8 mouse cellular contexts compared by ENCODE assay signal in the genomic region with DNA sequence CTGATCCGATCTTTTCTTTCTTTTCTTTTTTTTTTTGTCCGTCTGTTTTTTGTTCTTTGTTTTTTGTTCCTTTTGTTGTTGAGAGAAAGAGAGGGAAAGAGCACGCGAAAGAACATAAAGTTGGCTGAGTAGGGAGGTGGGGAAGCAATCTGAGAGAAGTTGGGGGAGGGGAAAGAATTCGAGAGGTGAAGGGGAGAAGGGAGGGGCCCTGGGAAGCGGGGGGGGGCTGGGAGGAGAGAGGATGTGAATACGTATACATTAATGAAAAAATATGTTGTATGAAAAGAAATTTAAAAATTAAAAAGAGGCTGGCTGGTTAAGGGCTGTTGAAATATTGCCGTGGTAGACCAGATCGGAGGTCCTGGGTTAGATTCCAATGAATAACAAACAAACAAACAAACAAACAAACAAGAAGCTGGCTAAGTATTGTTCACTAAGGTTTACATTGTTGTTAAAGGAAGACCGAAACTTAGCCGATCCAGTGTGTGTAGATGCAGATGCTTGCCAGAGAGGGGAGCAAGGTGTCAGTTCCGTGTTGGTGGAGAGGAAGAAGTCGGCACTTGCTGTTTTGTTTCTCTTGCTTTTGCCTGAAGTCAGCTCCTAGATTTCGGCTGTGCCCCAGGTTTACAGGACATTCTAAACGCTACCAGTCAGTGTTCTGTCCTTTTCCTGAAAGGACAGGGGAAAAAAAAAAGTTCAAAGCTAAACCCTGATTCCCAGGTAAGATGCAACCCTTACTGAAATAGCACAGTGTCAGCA.
DNase-seq lines count a peak whose midpoint lies in the region; ATAC-seq and TF ChIP-seq lines count a peak whose summit lies in the region.

No protein-coding gene starts in this region.

- no peaks in the 10 kb centered on the region for H3K36me3 ChIP-seq in spleen, adult 2 months (ENCODE audit: control insufficient read depth, insufficient read depth, low read length)
- H3K36me3 ChIP-seq in embryonic facial prominence, embryonic 12.5 days: no peaks in the 10 kb centered on the region
- no peaks in the 10 kb centered on the region for H3K36me3 ChIP-seq in hindbrain, embryonic 12.5 days
- H3K36me3 ChIP-seq in liver, embryonic 13.5 days: no peaks in the 10 kb centered on the region
- no peaks in the 10 kb centered on the region for H3K36me3 ChIP-seq in neural tube, embryonic 12.5 days

- no peaks in the 10 kb centered on the region for H3K27me3 ChIP-seq in spleen, adult 2 months (ENCODE audit: control insufficient read depth, insufficient read depth, low read length)
- H3K27me3 ChIP-seq in embryonic facial prominence, embryonic 12.5 days: no peaks in the 10 kb centered on the region
- no peaks in the 10 kb centered on the region for H3K27me3 ChIP-seq in hindbrain, embryonic 12.5 days
- H3K27me3 ChIP-seq in liver, embryonic 13.5 days: no peaks in the 10 kb centered on the region
- no peaks in the 10 kb centered on the region for H3K27me3 ChIP-seq in neural tube, embryonic 12.5 days (replicated peaks)

- no peak for TF ChIP-seq CTCF in spleen, adult 2 months (IDR thresholded peaks at IDR 0.05; ENCODE audit: extremely low read depth, insufficient read depth, insufficient read length, insufficient replicate concordance)

- H3K4me1 ChIP-seq in spleen, adult 2 months (ENCODE audit: control insufficient read depth, insufficient read depth, insufficient read length): no peaks in the 10 kb centered on the region
- H3K4me1 ChIP-seq in embryonic facial prominence, embryonic 12.5 days: no peaks in the 10 kb centered on the region
- no peaks in the 10 kb centered on the region for H3K4me1 ChIP-seq in hindbrain, embryonic 12.5 days
- no peaks in the 10 kb centered on the region for H3K4me1 ChIP-seq in liver, embryonic 13.5 days (replicated peaks)
- H3K4me1 ChIP-seq in neural tube, embryonic 12.5 days: no peaks in the 10 kb centered on the region

- H3K4me3 ChIP-seq in spleen, adult 2 months (ENCODE audit: extremely low read depth, insufficient read depth, insufficient read length): peak overlapping the region; percentile 12; the same call in 1 of the 2 replicates
- H3K4me3 ChIP-seq in embryonic facial prominence, embryonic 12.5 days: peak overlapping the region; percentile 22
- peak overlapping the region; percentile 10 for H3K4me3 ChIP-seq in hindbrain, embryonic 12.5 days
- 0 out of 2 replicates have a peak overlapping the region, but pooled peaks have one; percentile 16 for H3K4me3 ChIP-seq in liver, embryonic 13.5 days (replicated peaks)
- peak overlapping the region; percentile 16; the same call in 1 of the 2 replicates for H3K4me3 ChIP-seq in neural tube, embryonic 12.5 days

- DNase-seq in spleen, adult 2 months (ENCODE audit: low read depth in 1 of 2, low spot score in 2 of 2): peak; percentile 3 to 27
- no peak for DNase-seq in spleen, postnatal 14 days (ENCODE audit: low spot score in 2 of 2)
- no peak for DNase-seq in liver, embryonic 13.5 days
- DNase-seq in urinary bladder, adult 18-20 months (ENCODE audit: low spot score in 2 of 2): no peak

- H3K27ac ChIP-seq in spleen, adult 2 months (ENCODE audit: insufficient read depth, low read length): peak overlapping the region; percentile 47; the same call in 1 of the 2 replicates
- H3K27ac ChIP-seq in embryonic facial prominence, embryonic 12.5 days: no peak overlapping the region
- peak overlapping the region; percentile 66 for H3K27ac ChIP-seq in hindbrain, embryonic 12.5 days
- H3K27ac ChIP-seq in liver, embryonic 13.5 days: no peak overlapping the region
- H3K27ac ChIP-seq in neural tube, embryonic 12.5 days: no peak overlapping the region

- ATAC-seq in embryonic facial prominence, embryonic 12.5 days (ENCODE audit: insufficient number of reproducible peaks, insufficient read depth, low FRiP score, low TSS enrichment): no peak
- ATAC-seq in hindbrain, embryonic 12.5 days (ENCODE audit: low FRiP score): no peak
- no peak for ATAC-seq in liver, embryonic 13.5 days (ENCODE audit: low read depth)
- peak; percentile 18; the same call in 1 of the 2 replicates for ATAC-seq in neural tube, embryonic 12.5 days (ENCODE audit: low FRiP score, low read depth)
- no peak for ATAC-seq in monocyte, adult 5-6 weeks (replicated peaks; ENCODE audit: insufficient number of reproducible peaks, low FRiP score, low TSS enrichment, poor library complexity, severe bottlenecking)

- TF ChIP-seq POLR2A in spleen, adult 2 months (IDR thresholded peaks at IDR 0.05; ENCODE audit: low read depth, low read length): no peak

- no peak overlapping the region for H3K9ac ChIP-seq in embryonic facial prominence, embryonic 12.5 days
- no peak overlapping the region for H3K9ac ChIP-seq in hindbrain, embryonic 12.5 days
- no peak overlapping the region for H3K9ac ChIP-seq in liver, embryonic 13.5 days
- H3K9ac ChIP-seq in neural tube, embryonic 12.5 days: no peak overlapping the region

- peak overlapping the region; percentile 47 for H3K4me2 ChIP-seq in embryonic facial prominence, embryonic 12.5 days (replicated peaks)
- H3K4me2 ChIP-seq in hindbrain, embryonic 12.5 days (replicated peaks): peak overlapping the region; percentile 44
- H3K4me2 ChIP-seq in liver, embryonic 13.5 days: peak overlapping the region; percentile 48
- peak overlapping the region; percentile 51 for H3K4me2 ChIP-seq in neural tube, embryonic 12.5 days (replicated peaks)

- H3K9me3 ChIP-seq in embryonic facial prominence, embryonic 12.5 days: no peaks in the 10 kb centered on the region
- H3K9me3 ChIP-seq in hindbrain, embryonic 12.5 days (replicated peaks): no peaks in the 10 kb centered on the region
- H3K9me3 ChIP-seq in liver, embryonic 13.5 days (replicated peaks): no peaks in the 10 kb centered on the region
- H3K9me3 ChIP-seq in neural tube, embryonic 12.5 days: no peaks in the 10 kb centered on the region

- WGBS in spleen, adult 2 months: 23% methylated on average over 15 of the region's 15 CpGs
- WGBS in embryonic facial prominence, embryonic 12.5 days: 24% methylated on average over 15 of the region's 15 CpGs
- WGBS in hindbrain, embryonic 12.5 days: 16% methylated on average over 14 of the region's 15 CpGs
- 16% methylated on average over 14 of the region's 15 CpGs for WGBS in liver, embryonic 13.5 days (ENCODE audit: insufficient replicate concordance)
- 26% methylated on average over 13 of the region's 15 CpGs for WGBS in neural tube, embryonic 12.5 days

Comparison
In these comparisons a context has a peak if more than half of its experiments do, and no peak if none do; other contexts are left out.
1. DNase-seq: peak in spleen, adult 2 months (2 of 2); none in spleen, postnatal 14 days (0 of 2), liver, embryonic 13.5 days (single experiment) and urinary bladder, adult 18-20 months (0 of 2).
2. H3K27ac ChIP-seq: peak in spleen, adult 2 months (single experiment) and hindbrain, embryonic 12.5 days (single experiment); none in embryonic facial prominence, embryonic 12.5 days (single experiment), liver, embryonic 13.5 days (single experiment) and neural tube, embryonic 12.5 days (single experiment).
3. Peak in every context shown above with its lines, with median percentiles within 50 percentile points of each other: H3K4me3 ChIP-seq and H3K4me2 ChIP-seq.